Mouse (Mus musculus) T-helper 17 cell (primary cell): Measurements from ENCODE around the gene Susd3.

Source experiments
- in situ Hi-C, 2 experiments: fragments of 300-600 bp; cut with MboI, MseI; formaldehyde crosslinking; loops; 1 replicate in 1 of 2; 2 replicates in 1 of 2; pipeline ENCODE4 v1.15.1; 2025; ENCODE audit warnings: high pct_unique_total_duplicates in 2 of 2

Gene Susd3

GRCm38 (mm10) chr13:49246626-49247025 is 1.9 kb downstream of the Susd3 start:
- in situ Hi-C loops = no loop called here

DNA sequence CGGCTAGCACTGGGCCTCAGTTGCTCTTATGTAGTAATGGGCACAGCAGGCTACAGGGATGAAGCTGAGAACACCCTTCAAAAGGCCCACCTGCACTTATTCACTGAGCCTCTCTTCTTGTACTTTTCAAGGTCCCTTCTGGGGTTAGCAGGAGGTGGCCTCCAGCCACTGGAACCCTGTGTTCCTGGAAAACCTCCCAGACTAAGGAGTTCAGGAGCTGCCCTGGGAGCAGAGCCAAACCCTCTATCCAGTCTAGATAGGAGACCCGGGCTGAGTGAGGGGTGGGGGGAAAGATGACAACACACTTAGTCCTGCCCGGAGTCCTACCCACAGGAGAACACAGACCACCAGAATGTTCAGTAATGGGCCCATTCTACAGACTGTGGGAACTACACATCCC is 2.5 kb downstream of the Susd3 start:
- in situ Hi-C loops = no loop called here

DNA sequence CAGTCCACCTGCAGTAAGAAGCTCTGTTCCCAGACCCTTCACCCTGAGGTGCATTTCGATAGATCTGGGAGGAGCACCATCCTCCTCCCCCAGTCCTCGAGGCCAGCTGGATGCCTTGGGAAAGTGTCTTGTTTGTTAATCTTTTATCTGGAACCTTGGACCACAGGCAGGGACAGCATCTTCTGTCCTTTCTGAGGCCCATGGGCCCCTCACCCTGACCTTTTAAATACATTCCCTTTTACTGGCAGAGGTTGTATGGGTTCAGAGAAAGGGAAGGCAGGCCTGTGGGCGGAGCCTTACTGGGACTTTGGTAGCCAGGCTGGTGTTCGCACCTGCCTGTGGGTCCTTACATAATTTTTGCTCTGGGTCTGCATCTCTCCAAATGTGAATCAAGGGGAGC is 3.3 kb downstream of the Susd3 start:
- in situ Hi-C loops = no loop called here

GRCm38 (mm10) chr13:49243492-49243891 is 5.0 kb downstream of the Susd3 start:
- in situ Hi-C loops = no loop called here

DNA sequence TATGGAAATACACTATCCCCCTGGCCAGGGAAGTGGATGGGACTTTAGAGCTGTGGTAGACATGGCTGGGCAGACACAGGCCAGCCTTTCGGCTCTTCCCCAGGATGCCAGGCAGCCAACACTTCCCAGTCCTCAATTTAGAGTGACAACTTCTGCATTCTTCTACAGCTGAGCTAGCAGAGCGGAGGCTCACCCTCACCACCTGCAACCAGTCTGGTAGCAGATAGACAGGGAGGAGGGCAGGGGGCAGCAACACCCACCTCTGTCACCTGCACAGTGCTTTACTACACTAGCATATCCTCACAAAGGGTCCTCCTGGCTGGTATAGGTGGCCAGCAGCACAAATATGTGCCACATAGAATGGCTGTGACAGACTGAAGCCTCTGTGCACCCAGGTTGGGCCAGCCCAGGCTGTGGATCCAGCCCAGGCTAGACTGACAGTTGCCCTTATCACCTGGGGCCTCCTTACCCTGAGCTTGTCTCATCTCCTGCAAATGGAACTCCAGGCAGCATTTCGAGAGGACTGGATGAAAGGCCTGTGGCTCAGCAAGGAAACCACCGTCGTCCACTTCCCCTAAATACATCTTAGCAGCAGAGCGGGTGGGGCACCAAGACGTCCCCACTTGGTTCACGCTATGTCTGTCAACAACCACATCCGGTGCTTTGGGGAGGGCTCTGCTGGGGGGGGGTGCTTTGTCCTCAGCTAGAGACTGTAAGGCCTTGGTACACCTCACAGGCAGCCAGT is 6.0 kb downstream of the Susd3 start:
- in situ Hi-C loops = no loop called here

DNA sequence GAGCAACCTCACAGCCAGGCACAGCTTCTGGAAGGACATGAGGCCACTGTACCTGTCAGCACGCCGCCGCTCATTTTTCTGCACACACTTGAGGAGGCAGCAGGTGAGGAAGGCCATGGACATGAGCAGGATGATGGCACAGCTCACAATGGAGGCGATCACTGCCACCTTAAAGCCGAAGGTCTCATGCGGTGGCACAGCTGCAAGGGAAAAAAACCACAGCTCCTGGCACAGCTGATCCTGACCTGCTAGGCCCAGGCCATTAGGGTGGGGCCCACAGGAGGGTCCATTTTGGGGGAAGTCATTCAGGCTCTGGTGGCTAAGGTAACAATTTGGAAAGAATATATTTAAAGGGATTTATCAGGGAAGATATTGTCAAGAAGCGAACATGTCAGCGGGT is 9.8 kb downstream of the Susd3 start:
- in situ Hi-C loops = no loop called here

DNA sequence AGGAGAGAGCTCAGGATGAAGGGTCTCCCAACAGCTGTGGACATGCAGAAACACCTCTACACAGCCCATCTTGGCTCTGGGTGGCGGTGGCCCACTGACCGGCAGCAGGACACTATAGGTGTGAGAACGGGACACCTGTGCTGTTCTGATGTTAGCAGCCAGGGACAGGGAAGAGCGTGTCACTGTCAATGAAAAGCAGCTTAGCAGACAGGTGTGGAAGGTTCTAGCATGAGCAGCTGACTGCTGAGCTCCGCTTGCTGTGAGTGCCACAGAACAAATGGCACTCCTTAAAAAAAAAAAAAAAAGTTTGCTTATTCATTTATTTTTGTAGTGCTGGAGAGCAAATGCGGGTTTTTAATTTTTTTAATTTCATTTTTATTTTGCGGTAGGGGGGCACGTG is 10.9 kb downstream of the Susd3 start:
- in situ Hi-C loops = no loop called here

DNA sequence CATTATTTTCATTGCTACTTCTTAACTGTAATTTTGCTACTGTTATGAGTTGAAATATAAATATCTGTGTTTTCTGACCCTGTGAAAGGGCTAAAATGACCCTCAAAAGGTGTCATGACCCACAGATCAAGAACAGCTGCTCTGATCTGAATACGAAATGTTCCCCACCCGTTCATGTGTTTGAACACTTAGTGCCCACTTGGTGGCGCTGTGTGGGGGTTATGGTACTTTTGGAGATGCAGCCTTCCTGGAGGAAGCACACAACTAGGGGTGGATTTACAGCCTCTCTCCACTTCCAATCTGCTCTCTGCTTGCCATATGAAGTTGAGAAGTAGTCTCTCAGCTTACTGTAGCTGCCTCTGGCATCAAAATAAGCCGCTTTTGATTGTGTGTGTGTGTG is 13.8 kb downstream of the Susd3 start:
- in situ Hi-C loops = no loop called here

DNA sequence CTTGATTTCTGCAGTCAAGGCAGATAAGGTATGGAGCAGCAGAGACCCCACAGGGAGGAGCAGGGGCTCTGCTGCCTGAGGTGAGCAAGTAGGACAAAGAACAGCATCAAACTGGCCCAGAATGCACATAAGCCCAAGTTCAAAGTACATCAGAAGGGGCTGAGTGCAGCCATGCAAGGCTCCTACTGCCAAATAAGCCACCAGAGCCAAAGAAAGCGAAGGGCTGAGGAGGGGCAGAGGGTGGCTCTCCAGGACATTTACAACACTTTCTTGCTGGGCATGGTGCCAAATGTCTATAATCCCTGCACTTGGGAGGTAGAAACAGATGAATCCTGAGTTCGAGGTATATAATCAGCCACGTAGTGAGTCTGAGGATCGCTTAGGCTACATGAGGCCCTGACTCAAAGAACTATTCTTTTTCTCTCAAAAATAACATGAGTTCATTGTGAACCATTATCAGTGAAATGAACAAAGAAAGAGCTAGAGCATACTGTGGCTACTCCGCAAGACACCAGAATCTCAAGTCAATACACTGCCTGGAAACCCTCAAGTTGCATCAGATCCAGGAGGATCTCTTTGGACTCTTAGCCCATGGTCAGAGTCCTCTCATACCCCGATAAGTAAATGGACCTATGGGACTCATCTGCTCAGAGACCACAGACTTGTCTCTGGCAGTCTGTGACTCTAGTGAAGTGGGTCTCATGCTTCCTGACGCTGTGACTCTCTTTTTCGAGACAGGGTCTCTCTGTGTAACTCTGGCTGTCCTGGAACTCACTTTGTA is 14.5 kb downstream of the Susd3 start:
- in situ Hi-C loops = no loop called here

- in situ Hi-C loops = no loop called here
Observed at GRCm38 (mm10) chr13:49225633-49226032, 22.9 kb downstream of the Susd3 start.

DNA sequence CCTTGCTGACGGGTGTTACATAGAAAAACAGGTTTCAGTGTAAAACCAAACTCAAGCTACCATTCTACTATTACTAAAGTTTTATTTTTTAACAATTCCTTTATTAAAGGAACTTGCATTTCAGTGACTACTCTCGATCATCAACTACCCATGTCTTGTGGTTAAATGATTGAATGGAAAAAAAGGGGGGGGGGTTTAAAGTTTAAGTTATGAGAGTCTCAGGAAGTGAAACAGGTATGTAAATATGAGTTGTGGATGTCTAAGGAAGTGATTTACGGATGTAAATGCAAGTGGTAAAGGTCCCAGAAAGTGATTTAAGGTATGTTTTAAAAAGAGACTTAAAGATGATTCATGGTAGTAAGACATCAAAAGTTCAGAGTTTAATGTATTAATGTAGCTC is 23.3 kb downstream of the Susd3 start:
- in situ Hi-C loops = no loop called here

GRCm38 (mm10) chr13:49224729-49225128 is 23.8 kb downstream of the Susd3 start:
- in situ Hi-C loops = no loop called here

- in situ Hi-C loops = no loop called here
Observed at GRCm38 (mm10) chr13:49224314-49224713, 24.2 kb downstream of the Susd3 start.

DNA sequence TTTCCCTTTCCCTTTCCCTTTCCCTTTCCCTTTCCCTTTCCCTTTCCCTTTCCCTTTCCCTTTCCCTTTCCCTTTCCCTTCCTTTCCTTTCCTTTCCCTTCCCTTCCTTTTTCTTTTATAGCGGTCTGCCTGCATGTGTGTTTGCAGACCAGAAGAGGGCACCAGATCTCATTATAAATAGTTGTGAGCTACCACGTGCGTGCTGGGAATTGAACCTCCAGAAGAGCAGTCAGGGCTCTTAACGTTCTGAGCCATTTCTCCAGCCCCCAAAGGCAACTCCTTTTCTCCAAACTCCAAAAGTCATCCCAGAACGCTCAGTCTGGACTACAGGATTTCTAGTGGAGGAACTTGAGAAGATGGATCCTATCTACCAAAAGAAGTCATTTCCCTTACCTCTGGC is 27.6 kb downstream of the Susd3 start:
- in situ Hi-C loops = no loop called here

- in situ Hi-C loops = no loop called here
Observed at GRCm38 (mm10) chr13:49219367-49219766, 29.1 kb downstream of the Susd3 start.

DNA sequence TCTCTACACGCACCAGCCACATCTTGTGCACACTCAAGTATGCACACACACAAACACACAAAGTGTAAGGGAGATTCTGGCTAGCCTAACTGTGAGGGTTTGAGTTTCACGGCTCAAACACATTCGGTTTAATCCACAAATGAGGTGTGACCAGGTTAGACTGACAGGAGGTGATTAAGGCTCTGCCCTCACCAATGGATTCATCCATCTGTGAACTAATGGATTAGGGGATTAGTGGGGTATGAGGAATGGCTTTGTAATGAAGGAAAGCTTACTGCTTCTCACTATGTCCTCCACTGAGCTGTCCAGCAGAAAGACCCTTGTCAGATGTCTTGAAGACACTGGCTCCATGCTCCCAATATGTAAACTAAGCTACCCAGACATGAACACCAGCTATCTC is 29.9 kb downstream of the Susd3 start:
- in situ Hi-C loops = no loop called here

GRCm38 (mm10) chr13:49216808-49217561 is 31.5 kb downstream of the Susd3 start:
- in situ Hi-C loops = no loop called here

DNA sequence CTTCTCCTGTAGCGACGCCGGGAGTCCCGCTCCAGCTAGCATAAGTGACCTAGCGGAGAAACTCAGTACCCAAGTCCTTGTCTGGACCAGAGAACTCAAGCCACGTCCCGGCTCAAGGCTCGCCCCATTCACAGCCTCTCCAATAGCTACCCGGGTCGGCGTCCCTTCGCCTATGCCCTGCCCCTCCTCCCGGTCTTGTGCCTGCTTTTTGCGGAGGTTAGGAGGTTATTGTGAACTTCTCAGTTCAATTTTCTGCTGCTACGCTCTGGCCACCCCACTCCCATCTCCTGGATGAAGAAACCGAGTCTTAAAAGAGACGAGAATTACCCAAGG is 32.3 kb downstream of the Susd3 start:
- in situ Hi-C loops = no loop called here

- in situ Hi-C loops = no loop called here
Observed at GRCm38 (mm10) chr13:49215504-49216219, 32.8 kb downstream of the Susd3 start, which contains the start of gene Card19. Card19 (minus strand) TSS chr13:49216037.

GRCm38 (mm10) chr13:49215128-49215503 is 33.4 kb downstream of the Susd3 start:
- in situ Hi-C loops = no loop called here

GRCm38 (mm10) chr13:49214454-49214853 is 34.1 kb downstream of the Susd3 start:
- in situ Hi-C loops = no loop called here

GRCm38 (mm10) chr13:49213531-49213932 is 35.0 kb downstream of the Susd3 start:
- in situ Hi-C loops = no loop called here
